Mouse (Mus musculus) c-Kit-positive CD71-positive TER-119-negative erythroid progenitor cells, embryonic 14.5 days (primary cell): ENCODE measurements at regions not wholly inside any gene's neighbourhood (a gene's known extent, or its start where the extent isn't known, plus 50 kb on each side); places are given as distances from the start of the nearest gene placed in this dataset.

Experiments
- DNase-seq: peaks from one replicate; pipeline ENCODE4 v3.0.0-alpha.2; 2013; ENCODE audit warnings: low read depth

DNA sequence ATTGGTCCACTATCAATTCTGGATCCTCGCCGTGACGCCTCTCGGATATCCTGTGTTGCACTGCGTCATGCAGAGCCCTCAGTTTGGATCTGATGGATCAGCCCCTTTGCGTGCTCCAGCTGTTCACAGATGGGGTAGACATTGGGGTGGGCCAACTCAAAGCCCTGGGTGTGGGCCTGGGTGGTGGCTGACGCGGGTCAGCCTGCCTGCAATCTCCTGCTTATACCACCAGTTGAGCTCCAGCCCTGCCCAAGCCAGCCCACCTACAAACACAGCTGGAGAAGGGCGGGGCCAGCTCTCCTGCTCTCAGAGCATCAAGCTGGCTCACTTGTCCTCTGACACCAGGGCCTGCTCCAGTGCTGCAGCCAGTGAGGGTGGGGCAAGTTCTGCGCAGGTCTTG is 73.1 kb downstream of the Rps15a start:
- no peak for DNase-seq

DNA sequence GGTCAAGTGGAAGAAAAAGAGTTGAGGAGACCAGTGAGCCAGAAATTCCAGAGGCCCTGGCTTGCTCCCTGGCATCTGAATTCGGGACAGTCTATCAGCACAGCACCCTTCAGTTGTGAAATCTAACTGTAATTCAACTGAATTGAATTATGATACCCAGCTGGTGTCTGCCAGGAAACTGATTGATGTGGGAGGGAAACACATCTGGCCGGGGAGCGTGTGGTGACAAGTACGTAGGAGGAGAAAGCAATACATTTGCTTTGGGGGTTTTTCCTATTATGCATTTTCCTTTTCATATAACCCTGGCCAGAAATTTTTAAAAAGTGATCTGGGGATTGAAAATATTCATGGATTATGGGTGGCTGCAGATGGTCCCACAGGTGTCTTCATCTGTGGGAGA is 76.1 kb downstream of the Rps15a start:
- no peak for DNase-seq

DNA sequence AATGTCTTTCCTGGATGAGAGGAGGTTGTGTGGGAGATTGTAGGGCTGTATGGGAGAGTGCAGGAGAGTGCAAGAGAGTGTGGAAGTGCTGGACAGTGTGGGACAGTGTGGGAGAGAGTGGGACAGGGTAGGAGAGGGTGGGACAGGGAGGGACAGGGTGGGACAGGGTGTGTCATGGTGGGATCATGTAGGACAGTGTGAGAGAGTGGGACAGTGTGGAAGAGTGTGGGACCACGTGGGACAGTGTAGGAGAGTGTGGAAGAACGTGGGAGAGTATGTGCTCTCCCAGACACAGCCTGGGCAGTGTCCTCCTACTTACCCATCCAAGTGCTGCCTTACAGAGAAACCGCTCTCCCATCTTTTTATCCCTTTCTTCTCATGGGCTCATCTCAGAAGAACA is 78.9 kb downstream of the Rps15a start:
- no peak for DNase-seq

DNA sequence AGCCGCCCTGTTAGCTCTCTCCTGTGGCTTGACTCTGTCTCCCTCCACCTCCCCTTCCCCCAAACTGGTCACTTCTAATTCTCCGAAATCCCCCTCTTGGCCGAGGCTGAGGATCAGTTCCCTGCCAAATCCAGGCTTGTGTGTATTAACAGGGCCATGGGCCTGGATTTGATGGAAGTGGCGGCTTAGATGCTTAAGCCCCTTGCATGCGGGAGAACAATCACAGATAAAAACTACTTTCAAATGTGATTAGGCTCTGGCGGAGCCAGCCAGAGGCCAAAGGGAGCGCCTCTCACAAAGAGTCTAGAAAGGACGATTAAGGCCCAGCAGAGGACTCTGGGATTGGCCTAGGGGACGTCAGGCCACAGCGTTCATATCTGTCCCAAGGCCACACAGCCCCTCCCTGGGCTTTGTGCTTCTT is 89.9 kb downstream of the Rps15a start:
- DNase-seq = no peak

DNA sequence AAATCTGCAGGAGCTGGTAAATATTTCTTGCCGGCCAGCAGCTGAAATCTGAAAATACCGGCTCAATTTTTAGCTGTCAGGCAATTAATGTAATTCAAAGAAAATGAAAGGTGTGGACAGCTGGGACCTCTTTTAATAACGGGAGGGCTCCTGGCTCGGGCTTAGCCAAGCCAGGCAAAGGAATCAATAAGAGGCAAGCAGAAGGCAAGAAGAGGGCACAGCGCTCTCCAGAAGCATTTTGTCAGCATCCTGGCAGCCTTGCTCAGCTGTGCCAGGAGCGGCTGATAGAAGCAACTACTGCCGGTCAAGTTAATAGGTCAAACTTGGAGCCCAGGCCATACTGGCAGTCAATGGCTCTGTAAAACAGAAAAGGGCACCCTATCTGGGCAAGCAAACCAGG is 111.4 kb downstream of the Rps15a start:
- no peak for DNase-seq

DNA sequence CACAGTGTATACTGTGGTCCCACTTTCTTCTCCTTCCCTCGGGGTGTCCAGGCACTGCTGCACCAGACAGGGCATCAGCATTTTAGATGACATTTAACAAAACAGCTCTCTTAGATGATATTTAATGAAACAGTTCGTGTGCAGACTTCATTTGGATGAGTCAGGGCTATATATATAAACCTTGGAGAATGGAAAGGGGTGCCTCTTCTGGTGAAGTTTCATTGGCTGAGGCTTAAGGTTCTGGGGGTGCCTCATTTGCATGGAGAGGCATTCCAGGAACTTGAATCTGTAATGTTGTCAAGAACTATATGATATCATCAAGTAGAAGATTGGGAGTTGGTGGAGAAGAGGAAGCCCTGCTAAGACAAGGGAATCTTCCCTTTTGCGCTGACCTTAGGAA is 114.1 kb downstream of the Rps15a start:
- DNase-seq = no peak

DNA sequence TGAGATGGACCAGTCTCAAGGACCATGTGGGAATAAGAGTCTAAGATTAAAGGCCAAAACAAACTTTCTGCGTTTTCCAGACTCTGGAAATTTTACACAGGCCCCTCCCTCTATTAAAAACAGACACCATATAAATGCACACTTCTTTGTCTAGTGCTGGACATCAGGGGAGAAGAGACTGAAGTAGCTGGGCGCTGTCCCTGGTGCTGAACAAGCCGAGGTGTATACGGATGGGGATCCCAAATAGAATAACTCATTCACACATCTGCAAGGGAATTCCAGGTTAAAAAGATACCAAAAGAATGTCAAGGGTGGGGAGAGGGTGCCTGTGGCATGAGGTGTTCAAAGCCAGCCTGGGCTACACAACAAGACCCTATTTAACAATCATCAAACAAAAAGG is 114.9 kb downstream of the Rps15a start:
- peak; percentile 16 for DNase-seq

DNA sequence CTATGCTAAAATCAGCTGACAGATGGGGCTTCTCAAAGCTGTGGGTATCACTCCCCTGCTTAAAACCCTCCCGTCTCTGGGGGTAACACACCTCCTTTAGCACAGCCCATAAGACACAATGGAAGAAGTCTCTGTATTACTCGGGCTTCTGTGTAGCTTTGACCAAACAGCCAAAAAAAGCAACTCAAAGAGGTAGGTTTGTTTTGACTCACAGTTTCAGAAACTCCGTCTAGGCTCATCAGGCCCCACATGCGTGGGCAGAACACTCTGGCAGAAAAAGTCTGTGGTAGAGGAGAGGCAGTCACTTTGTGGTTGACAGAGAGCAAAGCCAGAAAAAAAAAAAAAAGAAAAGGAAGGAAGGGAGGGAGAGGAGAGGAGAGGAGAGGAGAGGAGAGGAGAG is 133.8 kb downstream of the Rps15a start:
- DNase-seq = no peak

DNA sequence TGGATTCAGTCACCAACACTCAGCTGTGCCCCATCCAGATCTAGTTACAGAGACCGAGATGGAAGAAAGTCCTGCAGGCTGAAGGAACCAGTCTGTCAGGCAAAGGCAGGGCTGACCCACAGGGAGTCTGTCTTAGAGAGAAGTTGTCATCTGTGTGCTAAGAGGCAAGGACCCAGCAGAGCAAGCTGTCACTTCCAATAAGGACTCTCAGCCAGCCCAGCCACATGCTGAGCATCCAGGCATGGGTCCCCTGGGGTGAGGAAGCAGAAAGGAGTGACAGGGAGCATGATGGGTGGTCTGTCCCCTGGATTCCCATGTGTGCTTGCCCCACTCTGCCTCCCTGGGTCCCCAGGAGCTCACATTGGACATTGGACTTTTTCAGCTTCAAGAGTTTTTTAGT is 144.8 kb downstream of the Rps15a start:
- DNase-seq = no peak

DNA sequence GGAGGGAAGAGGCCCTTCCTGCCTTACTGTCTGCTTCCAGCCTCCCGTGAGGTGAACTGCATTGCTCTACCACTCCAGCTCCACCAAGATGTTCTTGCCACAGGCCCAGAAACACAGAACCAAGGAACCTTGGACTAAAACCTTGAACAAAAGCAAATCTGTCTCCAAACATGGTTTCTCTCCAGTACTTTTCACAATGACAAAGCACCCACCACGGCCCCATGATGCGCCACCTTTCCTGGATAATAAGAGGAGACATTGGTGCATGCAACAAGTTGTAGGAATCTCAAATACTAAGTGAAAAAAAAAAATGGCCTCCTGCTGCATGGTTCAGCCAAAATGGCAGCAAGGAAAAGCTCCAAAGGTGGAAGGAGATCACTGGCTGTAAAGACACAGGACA is 172.6 kb downstream of the Rps15a start:
- DNase-seq = no peak

DNA sequence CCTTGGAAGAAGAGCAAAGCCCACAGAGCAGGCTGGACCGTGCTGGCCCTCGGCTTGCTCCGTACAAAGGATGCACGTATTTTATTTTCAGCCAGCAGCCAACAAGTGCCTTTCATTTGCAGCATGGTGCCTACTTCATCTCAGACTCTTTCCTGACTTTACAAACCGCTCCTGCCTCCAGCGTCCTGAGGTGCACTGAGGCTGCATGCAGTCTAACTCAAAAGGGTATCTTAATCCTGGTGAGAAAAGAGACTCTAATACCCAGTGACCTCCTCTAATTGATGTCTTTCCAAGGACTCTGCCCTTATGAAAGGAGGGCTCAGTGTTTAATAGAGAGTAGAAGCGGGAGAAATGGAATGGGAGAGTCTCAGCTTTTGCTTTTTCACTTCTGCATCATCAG is 176.4 kb downstream of the Rps15a start:
- no peak for DNase-seq

DNA sequence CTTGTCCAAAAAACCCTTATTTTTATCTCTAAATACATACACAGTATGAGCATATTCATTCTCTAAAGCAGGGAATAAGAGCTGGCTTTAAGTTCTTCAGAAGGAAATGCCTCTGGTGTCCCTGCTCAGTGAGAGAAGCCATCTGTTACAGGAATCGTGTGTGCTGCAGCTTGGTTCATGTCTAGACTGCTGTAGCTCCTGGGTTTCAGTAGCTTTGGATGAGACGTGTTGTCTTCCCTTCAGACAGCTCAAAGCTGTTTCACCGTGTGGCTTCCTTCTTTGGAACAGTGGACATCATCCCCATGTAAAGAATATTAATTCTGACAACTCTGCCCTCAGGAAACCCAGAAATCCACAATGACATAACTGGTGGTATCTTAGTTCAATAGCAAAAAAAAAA is 181.1 kb downstream of the Rps15a start:
- DNase-seq = no peak

DNA sequence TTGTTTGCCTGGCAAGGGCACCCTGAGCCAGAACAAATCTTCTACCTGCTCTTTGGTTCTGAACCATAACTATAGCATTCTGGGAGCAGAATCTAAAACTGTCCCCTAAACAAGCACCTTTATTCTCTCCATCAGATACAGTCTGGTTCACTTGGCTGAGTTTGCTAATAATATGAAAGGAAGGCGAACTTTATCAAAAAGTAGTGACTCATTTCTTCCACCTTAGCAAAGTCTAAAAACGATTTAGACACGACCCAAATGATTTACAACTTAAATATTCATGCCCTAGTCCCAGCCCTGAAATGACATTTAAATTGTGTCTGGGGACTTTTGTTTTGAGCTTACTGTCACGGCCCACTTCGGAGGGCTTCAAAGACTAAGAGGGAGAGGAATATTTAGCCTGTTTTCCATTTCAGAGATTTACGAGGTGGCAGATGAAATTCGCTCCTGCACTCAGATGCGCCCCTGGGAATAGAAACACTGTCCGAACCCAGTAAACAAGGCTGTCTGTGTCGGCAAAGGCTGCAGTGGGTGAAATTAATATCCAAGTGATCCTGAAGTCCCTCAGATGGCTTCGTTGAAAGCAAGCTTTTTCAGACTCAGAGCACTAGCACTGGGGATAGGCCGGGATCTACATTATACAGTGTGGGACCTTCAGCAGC is 184.6 kb downstream of the Rps15a start:
- no peak for DNase-seq

DNA sequence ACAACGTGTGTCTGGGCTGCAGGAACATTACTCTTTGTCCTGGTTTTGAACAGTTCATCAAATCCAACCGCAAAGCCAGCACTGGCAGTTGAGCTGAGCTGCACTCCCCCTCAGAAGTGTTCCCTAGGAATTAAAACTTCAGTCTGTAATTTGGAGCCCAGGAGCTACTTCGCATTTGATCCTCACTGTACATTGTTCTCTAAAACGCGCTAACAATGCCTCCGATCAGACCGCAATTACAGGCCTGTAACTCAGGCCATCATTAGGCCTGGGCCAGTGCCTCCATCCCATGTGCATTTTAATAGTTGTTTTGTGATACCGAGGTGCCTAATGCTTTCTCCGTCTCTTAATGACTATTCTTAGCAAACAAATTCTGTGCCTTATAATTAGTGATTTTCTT is 185.6 kb downstream of the Rps15a start:
- DNase-seq = no peak

DNA sequence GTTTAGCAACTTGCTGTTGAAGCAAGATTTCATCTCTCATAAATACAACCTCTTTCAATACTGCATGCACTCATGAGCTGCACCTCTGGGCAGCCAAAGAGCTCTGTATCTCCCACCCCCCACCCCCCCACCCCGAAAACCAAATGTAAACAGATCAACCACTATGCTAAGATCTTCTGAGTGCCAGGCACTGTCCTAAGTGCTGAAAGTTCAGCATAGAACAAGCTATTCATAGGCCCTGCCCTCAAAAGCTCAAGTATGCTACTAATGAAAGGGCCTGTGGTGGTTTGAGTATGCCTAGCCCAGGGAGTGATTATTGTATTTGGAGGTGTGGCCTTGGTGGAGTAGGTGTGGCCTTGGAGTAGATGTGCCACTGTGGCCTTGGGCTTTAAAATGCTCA is 189.6 kb downstream of the Rps15a start:
- DNase-seq = no peak

DNA sequence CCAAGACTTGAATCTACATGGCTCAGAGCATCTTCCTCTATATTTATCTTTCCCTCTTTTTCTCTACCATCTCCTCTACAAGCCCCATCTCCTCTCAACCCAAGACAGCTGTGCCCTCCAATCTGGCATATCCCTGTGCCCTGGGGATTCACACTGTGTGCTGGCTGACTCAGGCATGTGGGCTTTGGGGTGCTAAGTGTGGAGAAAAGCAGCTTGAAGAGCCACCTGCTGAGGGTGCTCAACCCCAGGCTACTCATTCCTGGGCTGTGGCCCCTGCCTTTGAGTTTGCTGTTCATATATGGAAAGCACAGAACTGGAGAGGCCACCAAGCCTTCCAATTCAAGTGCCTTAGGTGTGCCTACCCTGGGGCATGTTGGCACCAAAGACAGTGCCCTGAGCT is 193.7 kb downstream of the Rps15a start:
- DNase-seq = no peak

DNA sequence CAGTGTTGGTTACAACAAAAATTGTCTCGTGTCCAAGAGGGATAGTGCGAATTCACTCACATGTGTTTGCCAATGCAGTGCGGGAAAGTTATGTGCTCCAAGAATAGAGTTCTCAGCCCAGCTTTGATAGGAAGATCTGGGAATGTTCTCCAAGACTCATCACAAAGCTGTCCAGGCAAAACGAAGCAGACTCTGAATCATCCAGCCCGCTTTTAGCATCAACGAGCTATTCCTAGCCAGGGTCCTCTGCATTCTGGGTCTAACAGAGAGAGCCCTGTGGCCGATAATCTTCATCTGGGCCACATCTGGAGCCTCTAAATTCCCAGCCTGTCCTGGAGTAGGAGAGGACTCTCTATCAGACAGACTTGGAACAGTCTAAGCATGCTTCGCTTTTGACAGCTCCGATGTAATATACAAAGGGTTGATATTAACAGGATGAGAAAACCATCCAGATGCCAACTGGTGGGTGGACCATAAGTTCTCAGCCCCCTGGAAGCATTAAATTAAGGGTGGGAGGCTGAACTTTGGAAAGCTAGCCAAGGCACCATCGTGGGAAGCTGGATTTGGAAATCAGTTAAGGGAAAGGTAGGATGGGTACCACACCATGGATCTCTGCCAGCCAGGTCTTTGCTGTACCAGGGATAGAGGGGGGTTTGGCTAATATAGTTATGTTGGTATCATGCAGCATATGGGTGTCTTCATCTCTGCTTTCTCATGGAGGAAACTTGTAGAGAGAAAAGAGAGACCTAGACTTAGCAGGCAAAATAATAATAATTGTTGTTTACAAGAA is 197.6 kb downstream of the Rps15a start:
- DNase-seq = no peak

DNA sequence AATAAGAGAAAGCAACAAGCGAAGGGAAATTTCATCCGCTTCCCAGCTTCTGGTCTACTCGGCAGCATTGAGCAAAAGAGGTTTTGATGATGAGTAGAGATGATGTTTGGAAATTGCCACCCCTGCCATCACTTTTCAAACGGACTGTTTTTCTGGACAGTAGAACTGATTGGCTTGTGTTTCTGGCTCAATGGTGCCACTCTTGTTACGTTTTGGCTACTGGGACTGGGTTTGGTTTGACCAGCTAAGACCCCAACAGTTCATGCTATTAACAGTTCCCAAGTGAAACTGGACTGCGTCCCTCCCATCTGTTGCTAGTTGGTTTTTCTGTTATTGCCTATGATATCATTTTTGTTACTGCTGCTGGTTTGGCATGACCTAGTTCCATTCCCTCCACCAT is 199.1 kb downstream of the Rps15a start:
- no peak for DNase-seq

DNA sequence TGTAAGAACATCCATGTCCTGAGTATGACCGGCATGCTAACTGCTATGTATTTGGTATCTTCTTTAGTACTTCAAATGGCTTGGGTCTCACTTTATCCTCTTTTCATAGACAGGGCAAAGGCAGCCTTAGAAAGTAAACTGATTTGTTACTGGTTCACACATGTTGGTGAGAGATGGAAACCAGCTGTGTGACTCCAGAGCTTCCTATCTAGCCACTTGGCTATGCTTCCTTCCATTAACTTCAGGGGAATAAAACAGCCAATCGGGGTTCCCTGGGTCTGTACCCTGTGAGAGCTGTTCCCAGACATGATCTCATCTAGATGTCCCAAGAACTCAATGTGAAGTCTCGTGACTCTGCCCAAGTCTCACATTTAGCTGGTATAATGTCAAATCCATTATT is 203.5 kb downstream of the Rps15a start:
- no peak for DNase-seq

DNA sequence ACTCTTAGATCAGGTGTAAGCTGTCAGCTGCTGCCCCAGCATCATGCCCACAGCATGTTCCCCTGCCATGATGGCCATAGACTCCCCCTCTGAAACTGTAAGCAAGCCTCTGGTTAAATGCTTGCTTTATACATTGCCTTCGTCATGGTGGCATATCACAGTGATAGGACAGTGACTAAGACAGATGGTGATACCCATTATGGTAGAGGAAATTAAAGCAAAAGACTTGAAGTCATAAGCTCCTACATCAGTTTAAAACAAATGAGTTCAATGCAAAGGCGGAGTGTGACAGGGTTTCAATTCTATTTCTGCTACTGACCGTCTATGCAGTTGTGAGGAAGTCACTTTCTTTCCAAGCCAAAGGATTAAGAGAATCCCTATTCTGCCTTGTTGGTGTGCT is 204.9 kb downstream of the Rps15a start:
- DNase-seq = no peak

DNA sequence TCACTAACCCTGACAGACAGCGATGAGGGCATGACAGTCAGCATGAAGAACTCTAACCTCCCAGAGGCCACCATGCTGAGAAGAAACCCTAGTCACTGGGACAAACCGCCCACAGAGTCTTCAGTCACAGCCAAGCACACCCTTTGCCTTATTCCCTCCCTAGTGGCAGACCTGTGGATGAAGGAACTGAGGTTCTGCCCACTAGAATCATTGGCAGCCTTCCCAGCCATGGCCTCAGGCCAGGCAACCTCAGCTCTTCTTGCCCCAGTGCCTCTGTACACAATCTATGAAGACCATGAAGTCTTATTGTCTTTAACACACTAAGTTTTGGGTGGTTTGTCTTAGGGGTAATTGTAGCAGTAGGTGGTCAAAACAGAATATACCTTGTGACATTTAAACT is 219.5 kb downstream of the Rps15a start:
- DNase-seq = no peak

DNA sequence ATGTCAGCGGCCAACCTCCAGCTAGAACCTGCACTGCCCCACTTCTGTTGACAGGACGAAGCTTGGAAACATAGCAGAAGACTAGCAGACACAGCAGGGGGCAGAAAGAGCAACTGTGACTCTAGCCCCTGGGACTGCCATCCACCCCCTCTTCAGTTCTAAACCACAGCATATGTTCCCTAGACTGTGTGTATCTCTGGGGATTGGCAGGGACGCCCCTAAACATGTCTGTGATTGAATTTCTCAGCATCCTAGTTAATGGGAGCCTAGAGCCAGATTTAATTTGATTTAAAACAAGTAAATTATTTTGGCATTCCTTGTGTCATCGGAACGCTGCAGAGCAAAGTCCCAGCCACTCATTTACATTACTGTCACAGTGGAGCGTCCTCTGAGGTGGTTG is 228.7 kb downstream of the Rps15a start:
- DNase-seq = no peak

DNA sequence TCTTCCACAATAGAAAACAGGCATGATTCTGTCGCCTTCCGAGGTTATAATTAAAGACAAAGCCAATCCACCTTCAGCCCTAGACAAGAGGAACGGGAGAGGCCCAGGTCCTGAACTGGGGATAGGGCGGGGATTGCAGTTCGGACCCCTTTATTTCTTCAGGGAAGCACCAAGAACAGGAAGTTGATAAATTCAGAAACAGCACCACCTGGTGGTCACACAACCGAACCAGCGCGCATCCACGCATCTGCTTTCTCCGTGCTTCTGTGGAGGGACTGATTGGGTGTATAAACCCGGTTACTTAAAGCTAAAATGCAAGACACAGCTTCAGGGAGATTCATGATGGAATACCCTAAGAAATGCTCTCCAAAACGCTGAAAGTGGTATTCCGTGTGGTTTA is 233.2 kb downstream of the Rps15a start:
- DNase-seq = peak; percentile 28

DNA sequence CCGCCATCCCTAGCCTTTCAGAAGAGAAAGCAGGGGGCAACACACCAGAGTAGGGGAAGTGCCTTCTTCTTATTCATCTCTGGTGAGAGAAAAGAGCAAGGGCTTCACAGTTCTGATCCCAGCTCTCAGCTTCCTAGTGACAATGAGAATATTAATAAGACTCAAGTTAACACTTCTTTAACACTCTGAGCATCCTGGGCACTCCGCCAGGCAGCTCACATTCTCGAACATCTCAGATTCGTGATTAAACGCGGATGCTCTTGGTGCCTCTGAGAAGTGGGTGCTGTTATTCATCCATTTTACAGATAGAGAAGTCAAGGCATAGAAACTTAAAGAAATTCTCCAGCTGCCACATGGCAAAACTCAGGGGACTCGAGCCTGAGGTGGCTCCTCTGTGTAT is 237.1 kb downstream of the Rps15a start:
- no peak for DNase-seq
